Mouse (Mus musculus) E14TG2a.4 (cell line): Measurements from ENCODE around the gene Dnlz.

Experiments
- H3K27me3 ChIP-seq: 2 replicates; pipeline ENCODE4 v1.6.1; 2014; ENCODE audit warnings: low read length, control low read depth; ENCODE audit not compliant: insufficient read depth
- H3K36me3 ChIP-seq: 2 replicates; pipeline ENCODE4 v1.6.1; 2014; ENCODE audit warnings: low read length, control low read depth; ENCODE audit not compliant: insufficient read depth
- H3K4me1 ChIP-seq: replicated peaks from 2 replicates; pipeline ENCODE4 v1.6.1; 2014; ENCODE audit warnings: low read depth, low read length, control low read depth
- H3K4me3 ChIP-seq: replicated peaks from 2 replicates; pipeline ENCODE4 v1.5.1; 2014; ENCODE audit warnings: mild to moderate bottlenecking, low read length
- H3K9me3 ChIP-seq: 2 replicates; pipeline ENCODE4 v1.6.1; 2014; ENCODE audit warnings: low read length, control low read depth
- CTCF ChIP-seq: conservative IDR thresholded peaks from 2 replicates; pipeline ENCODE4 v1.5.1; 2014; ENCODE audit warnings: low read length
- NANOG ChIP-seq: IDR thresholded peaks from 2 replicates; pipeline ENCODE4 v1.6.1; 2014; ENCODE audit warnings: borderline replicate concordance, low read length, mixed read lengths
- POU5F1 ChIP-seq: IDR thresholded peaks from 2 replicates; pipeline ENCODE4 v1.6.1; 2014; ENCODE audit warnings: low read length, borderline replicate concordance

Gene Dnlz

DNA sequence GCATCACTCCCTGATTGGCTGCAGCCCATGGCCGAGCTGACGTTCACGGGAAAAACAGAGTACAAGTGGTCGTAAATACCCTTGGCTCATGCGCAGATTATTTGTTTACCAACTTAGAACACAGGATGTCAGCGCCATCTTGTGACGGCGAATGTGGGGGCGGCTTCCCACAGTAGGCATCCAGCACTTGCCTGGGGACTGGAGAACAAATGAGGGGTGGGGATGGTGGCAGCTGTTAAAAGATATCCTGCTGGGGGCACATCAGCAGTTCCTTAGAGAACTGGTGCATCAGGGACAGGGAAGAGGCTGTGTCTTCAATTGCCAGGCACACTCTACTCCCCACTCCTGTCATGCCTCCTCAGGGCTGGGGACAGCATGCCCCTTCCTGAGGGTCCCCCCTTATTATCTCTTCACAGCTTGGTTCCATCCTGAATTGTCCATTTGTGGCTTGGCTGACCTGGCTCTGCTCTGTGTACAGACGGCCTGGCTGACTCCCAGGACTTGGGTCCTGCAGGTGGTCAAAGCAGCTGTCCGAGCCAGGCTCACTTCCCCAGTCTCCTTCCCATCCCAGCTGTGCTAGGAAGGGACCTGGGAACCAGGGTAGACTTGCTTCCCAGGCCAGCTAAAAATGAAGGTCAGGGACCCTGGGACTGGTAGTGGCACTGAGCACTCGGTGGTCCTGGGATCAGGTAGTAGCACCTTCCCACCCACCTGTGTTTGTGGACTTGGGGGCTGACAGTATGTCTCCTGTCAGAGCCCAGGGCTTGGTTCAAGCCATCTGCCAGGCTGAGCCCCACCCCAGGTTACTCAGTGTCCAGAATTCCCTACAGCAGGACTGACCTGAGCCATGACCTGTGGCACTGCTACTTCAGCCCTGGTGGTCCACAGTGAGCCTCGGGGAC, 13.4 kb downstream of the Dnlz start:
- H3K9me3 ChIP-seq: no peaks in the 10 kb centered on the region
- no peak overlapping the region for H3K4me3 ChIP-seq
- H3K36me3 ChIP-seq: peaks cover 2% of the 10 kb centered on the region; the same call in 1 of the 2 replicates
- peaks cover 2% of the 10 kb centered on the region; the same call in 1 of the 2 replicates for H3K27me3 ChIP-seq
- TF ChIP-seq NANOG: no peak
- no peak for TF ChIP-seq CTCF
- TF ChIP-seq POU5F1: no peak
- peaks cover 26% of the 10 kb centered on the region for H3K4me1 ChIP-seq

DNA sequence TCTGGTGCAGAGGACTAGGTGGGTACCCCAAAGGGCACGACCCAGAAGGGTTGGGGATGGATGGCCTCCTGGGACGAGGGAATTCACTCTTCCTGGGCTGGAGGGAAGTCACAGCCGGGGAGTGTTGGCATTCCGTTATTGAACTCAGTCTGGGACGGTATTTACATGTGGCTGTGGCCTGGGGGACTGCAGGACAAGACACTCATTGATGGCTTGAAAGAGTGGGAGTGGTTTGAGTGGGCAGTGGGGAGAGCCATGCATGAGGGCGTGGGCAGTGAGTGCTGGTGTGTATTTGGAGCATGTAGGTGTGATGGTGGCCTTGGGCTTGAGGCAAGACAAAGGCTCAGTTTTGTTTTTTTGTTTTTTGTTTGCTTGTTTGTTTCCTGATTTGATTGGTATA, 21.2 kb downstream of the Dnlz start:
- H3K4me3 ChIP-seq: no peak overlapping the region

DNA sequence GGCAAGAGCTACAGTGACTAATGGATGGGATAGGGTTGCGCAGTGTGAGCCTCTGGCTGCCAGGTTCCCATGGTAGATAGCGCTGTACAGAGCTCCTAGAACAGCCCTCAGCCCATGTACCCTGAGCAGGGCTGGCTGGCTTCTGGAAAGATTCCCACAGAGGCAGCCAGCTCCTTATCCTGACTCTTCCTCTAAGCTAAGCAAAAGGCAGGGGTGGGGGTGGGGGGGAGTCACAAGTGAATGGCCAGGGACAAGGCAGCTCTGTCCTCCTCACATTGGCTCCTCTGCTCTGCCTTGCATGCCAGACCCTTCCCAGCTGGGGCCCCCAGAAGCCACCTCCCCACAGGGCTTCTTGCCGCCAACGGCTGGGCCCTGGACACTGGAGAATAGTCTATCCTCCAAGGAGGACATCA, 21.8 kb downstream of the Dnlz start:
- Histone ChIP-seq H3K36me3 (no peaks in the 10 kb centered on the region), H3K27me3 (no peaks in the 10 kb centered on the region), H3K9me3 (no peaks in the 10 kb centered on the region), H3K4me1 (peaks cover 45% of the 10 kb centered on the region), H3K4me3 (no peak overlapping the region)
- TF ChIP-seq POU5F1 (no peak), NANOG (no peak), CTCF (no peak)

More for the DNA sequence above, 21.2 kb downstream of the Dnlz start:
- no peaks in the 10 kb centered on the region for H3K36me3 ChIP-seq
- peaks cover 39% of the 10 kb centered on the region for H3K4me1 ChIP-seq
- H3K27me3 ChIP-seq: no peaks in the 10 kb centered on the region
- H3K9me3 ChIP-seq: no peaks in the 10 kb centered on the region
- TF ChIP-seq POU5F1 (no peak), CTCF (no peak), NANOG (no peak)

DNA sequence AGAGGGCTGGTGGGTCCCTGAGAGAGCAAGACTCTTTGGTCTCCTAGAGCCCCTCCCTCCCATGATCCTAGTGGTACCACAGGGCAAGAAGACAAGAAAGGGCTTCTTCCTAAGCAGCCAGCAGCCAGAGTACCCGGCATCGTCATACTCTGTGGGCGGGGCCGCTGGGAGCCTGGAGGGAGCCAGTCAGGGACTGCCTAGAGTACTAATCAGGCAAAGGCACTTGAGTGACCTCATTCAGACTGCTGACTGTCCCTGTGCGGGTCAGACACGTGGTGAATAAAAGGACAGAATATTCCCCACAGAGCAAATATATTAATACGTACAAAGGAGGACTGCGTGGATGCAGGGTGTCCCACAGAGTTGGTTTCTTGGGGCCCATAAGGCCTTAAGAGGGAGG, 22.5 kb downstream of the Dnlz start:
- H3K4me1 ChIP-seq: peaks cover 52% of the 10 kb centered on the region
- no peak overlapping the region for H3K4me3 ChIP-seq
- no peaks in the 10 kb centered on the region for H3K9me3 ChIP-seq
- no peaks in the 10 kb centered on the region for H3K36me3 ChIP-seq
- H3K27me3 ChIP-seq: no peaks in the 10 kb centered on the region
- no peak for TF ChIP-seq CTCF
- no peak for TF ChIP-seq NANOG
- TF ChIP-seq POU5F1: no peak

DNA sequence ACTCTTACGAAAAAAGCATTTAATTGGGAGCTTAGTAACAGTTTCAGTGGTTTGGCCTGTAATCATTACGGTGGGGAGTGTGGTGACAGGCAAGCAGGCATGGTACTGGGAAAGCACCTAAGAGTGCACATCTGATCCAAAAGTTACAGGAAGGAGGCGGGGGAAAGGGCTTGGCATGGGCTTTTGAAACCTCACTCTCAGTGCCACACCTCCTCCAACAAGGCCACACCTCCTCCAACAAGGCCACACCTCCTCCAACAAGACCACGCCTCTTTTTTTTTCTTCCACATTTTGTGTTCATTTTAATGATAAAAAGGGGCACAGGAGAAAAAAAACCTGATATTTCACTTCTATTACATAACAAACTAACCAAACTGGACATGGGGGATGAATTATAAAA, 24.1 kb downstream of the Dnlz start:
- H3K27me3 ChIP-seq: no peaks in the 10 kb centered on the region
- no peaks in the 10 kb centered on the region for H3K36me3 ChIP-seq
- H3K9me3 ChIP-seq: no peaks in the 10 kb centered on the region
- H3K4me1 ChIP-seq: peaks cover 58% of the 10 kb centered on the region
- H3K4me3 ChIP-seq: no peak overlapping the region
- TF ChIP-seq POU5F1 (no peak), NANOG (no peak), CTCF (no peak)

DNA sequence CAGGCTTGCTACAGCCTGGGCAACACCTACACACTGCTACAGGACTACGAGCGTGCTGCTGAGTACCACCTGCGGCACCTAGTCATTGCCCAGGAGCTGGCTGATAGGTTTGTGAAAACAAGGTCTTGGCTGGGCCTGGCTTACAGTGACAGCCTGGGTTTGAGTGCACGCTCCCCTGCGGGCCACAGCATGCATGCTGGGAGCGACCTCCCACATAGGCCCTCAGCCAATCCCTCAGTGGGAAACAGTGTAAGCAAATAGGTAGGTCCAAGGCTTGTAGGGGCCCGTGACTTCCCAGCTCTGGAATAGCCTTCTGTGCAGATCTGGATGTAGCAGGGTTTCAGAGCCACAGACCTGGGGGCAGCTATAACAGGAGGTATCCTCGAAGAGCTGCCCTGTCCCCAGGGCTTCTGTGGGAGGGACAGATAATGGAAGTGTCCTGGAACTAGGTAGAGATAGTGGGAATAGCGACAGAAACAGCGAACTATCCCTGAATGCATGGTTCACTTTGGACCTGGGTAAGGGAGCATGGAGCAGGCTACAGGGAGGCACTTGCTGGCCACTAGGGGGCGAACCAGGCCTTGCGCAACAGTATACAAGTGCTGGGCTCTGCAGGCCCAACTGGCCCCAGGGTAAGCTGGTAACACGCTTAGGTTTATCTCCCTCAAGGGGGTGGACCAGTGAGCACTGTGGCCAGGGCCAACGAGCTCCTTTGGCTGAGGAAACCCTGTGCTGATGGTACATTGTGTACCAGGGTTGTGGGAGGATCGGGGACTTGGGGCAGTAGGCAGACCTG, 26.3 kb downstream of the Dnlz start:
- H3K4me1 ChIP-seq: peaks cover 56% of the 10 kb centered on the region
- TF ChIP-seq POU5F1 (no peak), CTCF (peak; percentile 93)
- no peaks in the 10 kb centered on the region for H3K36me3 ChIP-seq
- H3K9me3 ChIP-seq: no peaks in the 10 kb centered on the region
- H3K4me3 ChIP-seq: peak overlapping the region; percentile 30
- no peaks in the 10 kb centered on the region for H3K27me3 ChIP-seq

DNA sequence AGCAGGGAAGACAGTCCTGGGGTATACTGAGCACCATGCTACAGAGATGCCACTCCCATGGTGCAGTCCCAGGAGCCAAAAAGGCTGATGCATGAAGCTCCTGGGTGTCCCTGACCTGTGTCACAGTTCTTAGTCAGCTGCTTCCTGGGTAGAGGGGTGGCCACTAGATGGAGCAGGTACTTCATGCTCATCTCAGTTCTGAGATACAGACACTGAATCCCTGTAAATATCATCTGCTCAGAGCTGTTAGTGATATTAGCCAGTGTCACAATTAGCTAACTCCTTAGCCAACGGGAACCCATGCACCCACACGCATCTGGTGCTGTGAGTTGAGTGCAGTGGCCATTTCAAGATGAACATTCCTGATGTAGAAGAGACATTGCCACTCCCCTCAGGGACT, 27.0 kb downstream of the Dnlz start:
- H3K36me3 ChIP-seq: no peaks in the 10 kb centered on the region
- H3K4me3 ChIP-seq: peak overlapping the region; percentile 30
- H3K27me3 ChIP-seq: no peaks in the 10 kb centered on the region
- no peaks in the 10 kb centered on the region for H3K9me3 ChIP-seq
- TF ChIP-seq POU5F1: no peak
- no peak for TF ChIP-seq NANOG
- TF ChIP-seq CTCF: peak; percentile 36
- peaks cover 51% of the 10 kb centered on the region for H3K4me1 ChIP-seq

DNA sequence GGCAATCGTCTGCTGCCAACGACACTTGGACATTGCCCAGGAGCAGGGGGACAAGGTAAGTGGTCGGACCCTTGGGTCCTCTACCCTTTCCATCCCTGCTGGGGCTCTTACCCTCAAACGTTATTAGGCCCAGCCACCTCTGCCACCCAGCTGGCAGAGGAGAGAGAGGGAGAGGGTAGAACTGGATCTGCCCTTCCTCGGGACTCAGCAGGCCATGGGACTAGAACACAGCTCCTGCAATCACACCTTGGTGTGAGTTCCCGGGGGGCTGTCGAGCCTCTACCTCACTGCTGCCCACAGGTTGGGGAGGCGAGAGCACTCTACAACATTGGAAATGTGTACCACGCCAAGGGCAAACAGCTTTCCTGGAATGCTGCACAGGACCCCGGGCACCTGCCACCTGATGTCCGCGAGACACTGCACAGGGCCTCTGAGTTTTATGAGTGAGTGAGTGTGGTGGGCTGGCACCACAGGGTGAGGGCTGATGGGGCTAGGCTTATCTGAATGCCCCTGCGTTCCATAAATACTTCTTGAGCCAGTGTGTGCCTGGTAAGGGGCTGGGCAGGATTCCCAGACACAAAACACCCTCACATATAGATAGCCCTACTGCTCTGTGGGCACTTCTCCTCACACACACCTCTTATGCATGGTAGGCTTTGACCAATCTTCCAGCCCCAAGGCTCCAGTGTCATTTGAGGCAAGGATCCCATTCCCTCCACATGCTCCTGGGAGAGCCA, 28.2 kb downstream of the Dnlz start:
- H3K36me3 ChIP-seq: no peaks in the 10 kb centered on the region
- no peaks in the 10 kb centered on the region for H3K9me3 ChIP-seq
- H3K27me3 ChIP-seq: no peaks in the 10 kb centered on the region; the same call in 1 of the 2 replicates
- TF ChIP-seq NANOG (no peak), CTCF (no peak), POU5F1 (no peak)
- peaks cover 49% of the 10 kb centered on the region for H3K4me1 ChIP-seq
- 0 out of 2 replicates have a peak overlapping the region, but pooled peaks have one; percentile 13 for H3K4me3 ChIP-seq
